Mouse (Mus musculus): ENCODE measurements around the gene Erbb4. TPM values are rescaled to one million over a fixed set of nuclear protein-coding genes. Genes with fewer than 3 reads are reported as not detected.

Erbb4 gene
- 0.15 TPM for polyA plus RNA-seq (2015; fragmentation: Illumina TruSeq; extraction: RNeasy Lipid Tissue Mini Kit (QIAGEN cat#74804); ENCODE audit: insufficient read depth, low read depth, low replicate concordance)

DNA sequence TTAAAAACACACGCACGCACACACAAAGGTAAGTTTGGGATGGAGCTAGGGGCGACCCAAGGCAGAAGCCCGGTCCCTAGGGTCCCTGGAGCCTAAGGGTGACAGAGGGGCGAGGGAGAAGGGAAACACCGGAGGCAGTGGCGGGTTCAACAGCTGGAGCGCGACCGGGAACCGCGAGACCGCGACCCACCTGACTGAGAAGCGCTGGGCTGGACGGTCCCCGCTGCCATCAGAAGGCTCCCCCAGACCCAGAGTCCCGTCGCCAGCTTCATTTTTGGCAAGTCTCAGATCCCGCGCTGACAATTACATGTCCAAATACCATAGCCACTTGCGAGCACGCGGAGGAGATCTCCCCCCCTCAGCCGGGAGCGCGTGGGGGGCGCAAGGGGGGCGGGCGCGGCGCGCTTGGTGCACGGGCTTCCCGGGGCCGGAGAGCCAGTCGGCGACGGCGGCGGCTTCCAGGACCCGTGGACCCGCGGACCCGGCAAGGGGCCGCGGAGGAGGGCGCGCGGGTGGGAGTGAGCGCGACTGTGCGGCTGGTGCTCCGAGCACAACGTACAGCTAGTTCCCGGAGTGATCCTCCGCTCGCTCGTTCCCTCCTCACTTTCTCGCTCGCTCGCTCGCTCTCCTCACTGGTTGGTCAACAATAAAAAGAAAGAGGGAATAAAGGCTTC is at the start of gene Erbb4:
Gene Erbb4, minus strand, starts transcription at position 575 of the 674 bp plus-strand sequence.

Data from pancreas, adult 10 weeks (tissue).